Mouse (Mus musculus): ENCODE data around the gene Zmiz1. TPM values are rescaled to one million over a fixed set of nuclear protein-coding genes. Genes with fewer than 3 reads are reported as not detected.

The Zmiz1 gene
- total RNA-seq, 2 experiments from 2014 or later: 40.2 to 49.9 TPM

DNA sequence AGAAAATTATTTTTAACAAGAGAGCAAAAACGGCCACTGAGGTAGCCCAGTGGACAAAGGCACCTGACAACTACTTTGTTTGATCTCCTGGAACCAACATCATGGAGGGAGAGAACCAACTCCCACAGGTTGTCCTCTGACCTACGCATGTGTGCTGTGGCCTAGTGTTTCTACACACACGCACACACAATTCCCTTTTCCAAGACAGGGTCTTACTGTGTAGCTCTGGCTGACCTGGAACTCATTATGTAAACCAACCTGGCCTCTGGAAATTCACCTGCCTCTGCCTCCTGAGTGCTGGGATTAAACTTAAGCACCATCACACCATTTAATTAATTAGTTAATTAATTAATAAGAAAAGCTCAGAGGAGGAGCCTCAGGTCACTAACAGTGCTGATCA lies 181.0 kb downstream of the Zmiz1 start:
- intact Hi-C loops (cut with DNase I): no loop called here
- DNase-seq (ENCODE audit: low spot score): no peak

DNA sequence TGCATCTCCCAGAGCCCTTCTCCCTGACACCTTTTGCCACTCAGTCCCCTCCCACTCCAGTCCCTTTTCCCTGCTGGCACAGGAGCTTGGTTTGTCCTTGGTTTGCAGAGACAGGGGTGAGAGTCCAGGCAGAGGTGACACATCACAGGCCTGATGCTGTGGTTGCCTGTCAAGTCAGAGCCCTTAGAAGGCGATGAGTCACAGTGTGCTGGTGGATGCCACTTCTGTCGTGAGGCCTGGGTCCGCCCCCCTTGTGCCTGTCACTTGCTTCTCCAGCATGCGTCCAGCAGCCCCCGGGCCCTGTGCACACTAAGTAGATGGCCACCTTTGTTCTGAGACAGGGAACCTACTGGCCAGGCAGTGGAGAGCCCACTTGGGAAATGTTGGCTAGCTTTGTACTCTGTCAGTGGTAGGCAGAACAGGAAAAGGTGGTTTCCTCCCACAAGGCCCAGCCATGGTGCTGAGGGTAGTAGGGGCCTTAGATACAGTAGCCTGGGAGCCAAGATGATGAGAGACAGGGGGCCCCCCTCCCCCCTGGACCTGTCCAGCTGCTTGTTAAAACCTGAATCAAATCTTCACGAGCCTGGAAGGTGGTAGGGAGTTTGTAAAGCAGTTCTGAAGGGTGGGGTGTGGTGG lies 181.6 kb downstream of the Zmiz1 start:
- DNase-seq (ENCODE audit: low spot score): no peak
- intact Hi-C loops (cut with DNase I): no loop called here

DNA sequence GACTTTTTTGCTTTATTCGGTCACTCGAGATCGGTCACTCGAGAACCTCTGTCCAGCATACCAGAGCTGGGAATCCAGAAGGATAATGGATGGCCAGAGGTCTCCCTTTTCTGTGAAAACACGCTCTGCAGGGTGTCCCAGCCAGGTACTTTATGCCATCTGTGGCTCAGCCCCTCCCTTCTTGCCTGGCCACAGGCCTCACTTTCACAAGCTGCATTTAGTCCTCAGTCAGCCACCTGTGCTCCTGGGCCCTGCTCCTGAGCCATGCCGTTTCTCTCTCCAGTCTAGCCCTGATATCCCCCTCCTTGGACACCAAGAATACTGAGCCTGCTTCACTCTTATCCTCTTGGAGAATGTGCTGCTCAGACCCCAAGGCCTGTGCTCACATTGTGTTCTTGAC lies 182.1 kb downstream of the Zmiz1 start:
- DNase-seq (ENCODE audit: low spot score): no peak
- intact Hi-C loops (cut with DNase I): no loop called here

- DNase-seq (ENCODE audit: low spot score): no peak
- intact Hi-C loops (cut with DNase I): loop anchor here (2.0 to 5.0 kb wide), 2 partner anchors 19 to 33 kb away; no protein-coding TSS in a partner anchor
Measured at GRCm38 (mm10) chr14:25645717-25646116, 186.7 kb downstream of the Zmiz1 start.

GRCm38 (mm10) chr14:25646161-25646621 lies 187.2 kb downstream of the Zmiz1 start:
- intact Hi-C loops (cut with DNase I): loop anchor here (5.0 kb wide), 1 partner anchor 34 kb away; no protein-coding TSS in a partner anchor
- DNase-seq (ENCODE audit: low spot score): peak; percentile 65

GRCm38 (mm10) chr14:25651131-25651530 lies 192.1 kb downstream of the Zmiz1 start:
- no peak for DNase-seq (ENCODE audit: low spot score)
- intact Hi-C loops (cut with DNase I): no loop called here

GRCm38 (mm10) chr14:25651905-25652304 lies 192.9 kb downstream of the Zmiz1 start:
- DNase-seq (ENCODE audit: low spot score): no peak
- intact Hi-C loops (cut with DNase I): no loop called here

GRCm38 (mm10) chr14:25654401-25655197 lies 195.6 kb downstream of the Zmiz1 start:
- DNase-seq (ENCODE audit: low spot score): no peak
- intact Hi-C loops (cut with DNase I): no loop called here

DNA sequence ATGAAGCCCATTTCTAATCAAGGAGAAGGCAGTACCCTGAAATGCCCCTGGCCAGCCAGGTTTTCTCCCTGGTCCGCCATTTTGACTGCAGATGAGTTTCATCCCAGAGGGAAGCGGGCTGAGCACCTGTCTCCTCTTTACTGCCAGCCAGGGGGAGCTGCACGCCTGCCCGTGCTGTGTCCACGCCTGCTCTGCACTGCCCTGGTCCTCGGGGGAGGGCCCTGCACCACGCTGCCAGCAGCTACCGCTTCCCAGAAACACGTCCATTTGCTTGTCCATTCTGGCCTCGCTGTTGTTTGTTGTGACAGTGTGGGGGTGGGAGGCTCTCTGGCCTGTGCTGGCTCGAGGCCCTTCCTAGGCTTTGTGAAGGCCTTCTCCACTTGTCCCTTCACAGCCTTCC lies 201.7 kb downstream of the Zmiz1 start:
- DNase-seq (ENCODE audit: low spot score): no peak
- intact Hi-C loops (cut with DNase I): loop anchor here (2.0 kb wide), 1 partner anchor 34 kb away; the partner anchor contains the start of gene Ppif

GRCm38 (mm10) chr14:25661185-25661920 lies 202.4 kb downstream of the Zmiz1 start:
- DNase-seq (ENCODE audit: low spot score): no peak
- intact Hi-C loops (cut with DNase I): loop anchor here (2.0 kb wide), 1 partner anchor 33 kb away; the partner anchor contains the start of gene Ppif

DNA sequence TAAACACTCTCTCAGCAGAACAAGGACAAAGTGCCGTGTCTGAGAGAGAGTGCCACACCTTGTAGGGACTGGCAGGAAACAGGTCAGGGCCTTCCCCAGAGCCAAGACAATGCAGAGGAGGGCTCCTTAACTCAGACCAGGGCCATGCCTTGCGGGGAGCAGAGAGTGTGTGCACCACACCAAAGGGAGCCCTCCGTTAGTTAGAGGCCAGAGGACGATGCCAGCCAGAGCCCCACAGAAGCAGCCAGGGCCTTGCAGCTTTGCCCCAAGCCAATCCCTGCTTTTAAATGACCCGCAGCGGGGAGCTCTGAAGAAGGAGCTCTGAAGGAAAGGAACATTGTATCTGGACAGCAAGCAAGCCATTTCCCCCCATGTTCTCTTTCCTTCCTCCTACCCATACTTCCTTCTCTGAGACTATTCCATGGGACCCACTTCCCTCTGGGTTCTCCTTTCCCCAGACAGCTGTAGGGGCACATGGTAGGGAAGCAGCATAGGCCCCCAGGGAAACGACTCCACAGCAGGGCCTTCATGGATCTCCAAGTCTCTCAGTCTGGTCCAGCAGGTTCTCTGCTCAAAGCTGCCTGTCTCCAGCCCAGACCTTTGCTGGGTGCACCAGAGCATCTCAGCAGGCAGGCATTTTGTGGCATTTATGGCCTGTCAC lies 204.8 kb downstream of the Zmiz1 start:
- no peak for DNase-seq (ENCODE audit: low spot score)
- intact Hi-C loops (cut with DNase I): no loop called here

GRCm38 (mm10) chr14:25664310-25664695 lies 205.3 kb downstream of the Zmiz1 start:
- no peak for DNase-seq (ENCODE audit: low spot score)
- intact Hi-C loops (cut with DNase I): no loop called here

DNA sequence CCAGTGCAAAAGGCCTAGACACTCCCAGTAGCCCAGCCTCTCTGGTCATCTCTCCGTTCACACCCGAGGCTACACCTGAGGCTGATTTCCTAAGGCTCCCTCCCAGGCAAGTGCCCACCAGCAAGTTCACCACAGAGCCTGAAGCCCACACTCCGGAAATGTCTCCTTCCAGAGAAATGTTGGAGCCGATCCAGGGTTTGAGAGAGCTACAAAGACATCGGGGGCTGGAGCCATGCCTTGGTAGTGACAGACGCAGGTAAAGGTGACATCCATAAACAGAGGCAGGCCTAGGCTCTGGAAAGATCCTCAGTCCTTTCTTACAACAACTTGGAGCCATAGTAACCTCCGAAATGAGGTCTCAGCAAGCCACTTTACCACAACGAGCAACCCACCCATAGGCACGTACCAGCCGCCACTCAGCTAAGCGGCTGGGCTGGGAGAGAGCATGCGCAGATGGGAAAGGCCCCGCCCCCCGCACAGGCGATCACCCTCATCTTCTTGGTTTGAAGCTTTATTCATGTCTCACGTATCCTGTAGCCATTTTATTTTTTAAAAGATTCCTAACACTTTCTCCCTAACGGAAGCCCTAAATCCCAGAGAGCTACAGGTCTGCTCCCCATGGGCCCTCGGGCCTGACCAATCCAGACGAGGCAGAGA lies 206.5 kb downstream of the Zmiz1 start:
- no peak for DNase-seq (ENCODE audit: low spot score)
- intact Hi-C loops (cut with DNase I): no loop called here

DNA sequence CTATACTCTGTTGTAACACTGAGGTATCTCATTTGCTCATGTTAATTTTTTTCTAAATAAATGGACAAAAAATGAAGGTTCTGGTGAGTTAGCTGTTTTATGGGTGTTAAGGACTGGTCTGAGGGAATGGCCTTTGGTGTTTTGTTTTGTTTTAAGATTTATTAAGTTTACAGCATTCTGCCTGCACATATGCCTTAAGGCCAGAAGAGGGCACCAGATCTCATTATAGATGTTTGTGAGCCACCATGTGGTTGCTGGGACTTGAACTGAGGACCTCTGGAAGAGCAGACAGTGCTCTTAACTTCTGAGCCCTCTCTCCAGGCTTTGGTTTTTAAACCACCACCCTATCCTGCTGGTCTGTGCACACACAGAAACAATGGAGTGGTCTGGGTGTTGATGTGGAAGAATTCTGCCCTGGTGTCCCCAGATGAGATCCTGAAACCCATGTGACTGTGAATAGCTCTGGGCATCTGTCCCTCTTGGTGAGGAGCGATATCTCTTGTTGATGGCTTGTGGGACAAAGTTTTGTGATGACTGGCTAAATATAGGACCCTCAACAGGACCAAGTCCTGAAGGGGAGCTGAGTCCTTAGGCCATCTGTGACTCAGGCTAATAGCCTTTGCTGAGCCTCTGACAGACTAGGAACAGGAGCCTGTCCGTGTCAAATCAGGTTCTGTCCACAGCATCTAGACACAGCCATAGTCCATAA lies 207.8 kb downstream of the Zmiz1 start:
- DNase-seq (ENCODE audit: low spot score): no peak

GRCm38 (mm10) chr14:25667587-25667986 lies 208.6 kb downstream of the Zmiz1 start:
- intact Hi-C loops (cut with DNase I): no loop called here

More for the DNA sequence above, 207.8 kb downstream of the Zmiz1 start:
- intact Hi-C loops (cut with DNase I): no loop called here

GRCm38 (mm10) chr14:25679625-25680024 lies 220.6 kb downstream of the Zmiz1 start:
- DNase-seq (ENCODE audit: low spot score): no peak
- intact Hi-C loops (cut with DNase I): no loop called here

More at GRCm38 (mm10) chr14:25667587-25667986, 208.6 kb downstream of the Zmiz1 start:
- DNase-seq (ENCODE audit: low spot score): no peak

DNA sequence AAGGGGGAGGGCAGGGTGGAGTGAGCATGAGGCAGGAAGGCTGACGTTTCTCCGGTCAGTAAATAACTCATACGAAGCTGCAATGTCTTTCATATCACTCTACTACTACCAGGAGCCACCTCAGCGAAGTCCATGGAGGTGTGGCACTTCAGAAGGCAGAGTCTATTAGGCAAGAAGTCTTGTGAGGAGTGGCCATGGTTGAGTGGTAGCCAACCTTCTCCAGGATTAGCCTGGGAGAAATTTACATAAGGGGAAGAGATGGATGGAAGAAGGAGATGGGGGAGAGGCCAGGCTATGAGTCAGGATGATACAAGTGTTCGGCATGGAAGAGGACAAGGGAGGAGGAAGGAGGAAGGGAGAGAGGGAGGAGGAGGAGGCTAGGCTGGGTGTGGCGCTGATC lies 223.0 kb downstream of the Zmiz1 start:
- intact Hi-C loops (cut with DNase I): no loop called here
- DNase-seq (ENCODE audit: low spot score): no peak

- DNase-seq (ENCODE audit: low spot score): no peak
Measured at GRCm38 (mm10) chr14:25686216-25686945, 227.4 kb downstream of the Zmiz1 start.

More at GRCm38 (mm10) chr14:25686216-25686945, 227.4 kb downstream of the Zmiz1 start:
- intact Hi-C loops (cut with DNase I): no loop called here

Data from heart, postnatal 25 days (tissue).